Mouse (Mus musculus) liver, postnatal 0 days (tissue): Measurements from ENCODE around the gene Prr5l. TPM values are rescaled to one million over a fixed set of nuclear protein-coding genes. Genes with fewer than 3 reads are reported as not detected.
A peak's percentile ranks its signal among the peaks of the same experiment; 100 is the strongest.

Source experiments
- ATAC-seq: fragments of 200-750 bp; cut with Nextera tagmentation; 2 replicates; pipeline ENCODE4 v1.8.0; 2017; ENCODE audit warnings: mild to moderate bottlenecking, moderate library complexity
- DNase-seq: peaks from one replicate; pipeline ENCODE4 v3.0.0-alpha.2; 2016
- H3K27ac ChIP-seq: fragments of 300-500 bp; sonication (generic); 2 replicates; pipeline ENCODE4 v1.5.1; 2014; ENCODE audit warnings: antibody characterized with exemption, moderate library complexity, mild to moderate bottlenecking, low read depth
- H3K27me3 ChIP-seq: fragments of 300-500 bp; sonication (generic); 2 replicates; pipeline ENCODE4 v1.6.1; 2014; ENCODE audit warnings: low read length, control low read depth, mixed read lengths; ENCODE audit not compliant: insufficient read depth
- H3K36me3 ChIP-seq: fragments of 300-500 bp; sonication (generic); replicated peaks from 2 replicates; pipeline ENCODE4 v1.6.1; 2014; ENCODE audit warnings: mild to moderate bottlenecking, control low read depth, low read length, moderate library complexity, mixed read lengths; ENCODE audit not compliant: insufficient read depth
- H3K4me1 ChIP-seq: fragments of 300-500 bp; sonication (generic); 2 replicates; pipeline ENCODE4 v1.6.1; 2014; ENCODE audit warnings: antibody characterized with exemption, mild to moderate bottlenecking, control low read depth; ENCODE audit not compliant: insufficient read depth
- H3K4me2 ChIP-seq: fragments of 300-500 bp; sonication (generic); 2 replicates; pipeline ENCODE4 v1.6.1; 2014; ENCODE audit warnings: low read depth, mild to moderate bottlenecking, low read length, moderate library complexity, mixed read lengths
- H3K4me3 ChIP-seq: fragments of 300-500 bp; sonication (generic); 2 replicates; pipeline ENCODE4 v1.5.1; 2014; ENCODE audit warnings: low read depth, low read length
- H3K9ac ChIP-seq: fragments of 300-500 bp; sonication (generic); replicated peaks from 2 replicates; pipeline ENCODE4 v1.6.1; 2014; ENCODE audit warnings: mild to moderate bottlenecking, moderate library complexity
- H3K9me3 ChIP-seq: fragments of 300-500 bp; sonication (generic); 2 replicates; pipeline ENCODE4 v1.6.1; 2016; ENCODE audit warnings: mild to moderate bottlenecking, control low read depth, low read length, mixed read lengths
- CTCF ChIP-seq: sonication (generic); IDR thresholded peaks from 2 replicates; pipeline ENCODE4 v1.5.1; 2016; ENCODE audit warnings: antibody characterized with exemption, low read depth
- EP300 ChIP-seq: IDR thresholded peaks from 2 replicates; pipeline ENCODE4 v1.6.1; 2016; ENCODE audit warnings: antibody characterized with exemption, low read depth, mild to moderate bottlenecking
- WGBS: fragments of 180-500 bp; shearing (Covaris S2); extraction: QIAGEN DNeasy Blood & Tissue Kit; methylation state at CpG from one replicate; pipeline ENCODE4 v1.1.7; 2014; ENCODE audit not compliant: insufficient replicate concordance; 5-methylcytosine and 5-hydroxymethylcytosine counted together
- polyA plus RNA-seq: library from polyadenylated mRNA; unstranded; fragments of >200 nt; fragmentation: Nextera tagmentation; extraction: Ambion mirVana; gene quantifications from 2 replicates; pipeline ENCODE4 v1.2.1, GENCODE M21; 2015

Gene Prr5l
- polyA plus RNA-seq, 1 experiment from 2014 or later = 4.0 TPM

DNA sequence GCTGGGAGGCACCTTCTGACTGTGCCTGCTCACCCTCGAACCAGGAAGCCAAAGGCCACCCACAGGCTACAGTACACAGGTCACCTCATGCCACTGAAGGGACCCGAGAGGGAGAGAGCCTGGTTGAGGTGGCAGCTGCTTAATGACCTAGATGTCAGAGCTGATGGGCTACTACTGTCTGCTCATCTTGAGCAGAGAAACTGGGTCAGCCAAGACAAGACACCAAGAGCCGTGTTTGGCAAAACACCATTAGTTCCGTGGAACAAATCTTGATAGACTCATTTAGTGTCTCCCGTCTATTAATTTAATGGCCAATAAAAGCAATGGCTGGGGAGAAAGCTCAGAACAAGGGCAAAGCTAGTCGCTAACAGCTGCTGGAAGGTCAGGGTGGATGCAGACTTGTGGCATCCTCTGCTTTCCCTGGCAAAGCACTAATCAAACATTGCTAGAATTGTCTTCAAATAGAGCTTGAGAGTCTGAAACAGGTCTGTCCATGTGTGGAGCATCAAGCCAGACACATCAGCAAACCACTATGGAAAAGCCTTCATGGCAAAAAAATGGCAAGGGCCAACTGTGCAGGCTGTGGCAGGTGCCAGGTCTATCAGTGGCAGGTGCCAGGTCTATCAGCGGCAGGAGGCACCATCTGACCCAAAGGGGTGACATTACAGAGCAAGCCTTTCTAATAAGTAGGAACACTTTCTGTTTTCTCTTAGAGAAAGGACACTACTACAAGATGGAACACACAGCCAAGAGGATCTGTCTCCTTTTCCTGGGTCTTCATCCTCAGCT, 140.6 kb downstream of the Prr5l start:
- Histone ChIP-seq H3K4me3 (no peak overlapping the region), H3K4me2 (no peak overlapping the region), H3K9ac (no peak overlapping the region), H3K4me1 (no peaks in the 10 kb centered on the region), H3K9me3 (no peaks in the 10 kb centered on the region), H3K27ac (no peak overlapping the region), H3K27me3 (no peaks in the 10 kb centered on the region), H3K36me3 (no peaks in the 10 kb centered on the region)
- no peak for ATAC-seq
- WGBS = 77% methylated on average over 7 of the region's 7 CpGs
- no peak for TF ChIP-seq EP300
- no peak for TF ChIP-seq CTCF
- no peak for DNase-seq

DNA sequence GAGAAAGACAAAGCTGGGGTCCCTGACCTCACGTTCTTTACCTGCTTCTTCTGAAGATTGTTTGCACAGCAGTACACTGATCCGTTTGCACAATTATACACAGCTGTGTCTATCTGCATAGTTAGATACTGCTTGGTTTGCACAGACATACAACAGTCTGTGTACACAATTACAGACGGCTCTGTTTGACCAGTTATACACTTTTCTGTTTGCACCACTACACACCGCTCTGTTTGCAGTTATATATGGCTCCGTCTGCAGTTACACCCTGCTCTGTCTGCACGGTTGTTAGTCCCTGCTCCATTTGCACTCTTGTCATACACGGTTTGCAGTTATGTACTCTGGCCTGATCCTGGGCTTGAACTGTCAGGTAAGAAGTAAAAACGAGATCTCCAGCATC, 141.2 kb downstream of the Prr5l start:
- H3K9ac ChIP-seq = no peak overlapping the region
- no peak overlapping the region for H3K27ac ChIP-seq
- no peak overlapping the region for H3K4me2 ChIP-seq
- no peaks in the 10 kb centered on the region for H3K36me3 ChIP-seq
- ATAC-seq = no peak
- WGBS = 57% methylated on average over 8 of the region's 8 CpGs
- H3K4me3 ChIP-seq = no peak overlapping the region
- TF ChIP-seq EP300 (no peak), CTCF (no peak)
- no peaks in the 10 kb centered on the region for H3K4me1 ChIP-seq
- no peaks in the 10 kb centered on the region for H3K9me3 ChIP-seq
- no peaks in the 10 kb centered on the region for H3K27me3 ChIP-seq
- no peak for DNase-seq

DNA sequence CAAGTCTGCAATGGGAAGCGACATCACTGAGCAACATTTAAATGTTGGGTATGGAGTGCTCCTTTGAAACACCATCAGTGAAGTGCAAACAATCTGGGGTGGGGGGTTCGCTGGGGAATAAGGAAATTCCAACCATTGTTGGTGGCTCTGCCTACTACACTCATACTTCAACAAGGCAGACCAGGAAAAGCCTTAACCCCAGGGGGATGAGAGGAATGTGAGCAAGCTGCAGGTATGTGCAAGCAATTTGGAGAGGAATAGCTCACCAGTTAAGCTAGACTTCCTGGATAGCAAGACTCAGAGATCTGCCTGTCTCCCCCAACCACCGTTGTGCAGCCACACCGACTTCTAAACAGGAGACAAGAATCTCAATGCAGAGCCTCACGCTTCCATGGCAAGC, 142.9 kb downstream of the Prr5l start:
- no peak overlapping the region for H3K9ac ChIP-seq
- no peaks in the 10 kb centered on the region for H3K9me3 ChIP-seq
- no peaks in the 10 kb centered on the region for H3K4me1 ChIP-seq
- H3K4me2 ChIP-seq = no peak overlapping the region
- H3K27ac ChIP-seq = no peak overlapping the region
- no peaks in the 10 kb centered on the region for H3K27me3 ChIP-seq
- 63% methylated on average over 5 of the region's 5 CpGs for WGBS
- DNase-seq (no peak), ATAC-seq (no peak)
- no peak overlapping the region for H3K4me3 ChIP-seq
- TF ChIP-seq CTCF (no peak), EP300 (no peak)
- no peaks in the 10 kb centered on the region for H3K36me3 ChIP-seq

DNA sequence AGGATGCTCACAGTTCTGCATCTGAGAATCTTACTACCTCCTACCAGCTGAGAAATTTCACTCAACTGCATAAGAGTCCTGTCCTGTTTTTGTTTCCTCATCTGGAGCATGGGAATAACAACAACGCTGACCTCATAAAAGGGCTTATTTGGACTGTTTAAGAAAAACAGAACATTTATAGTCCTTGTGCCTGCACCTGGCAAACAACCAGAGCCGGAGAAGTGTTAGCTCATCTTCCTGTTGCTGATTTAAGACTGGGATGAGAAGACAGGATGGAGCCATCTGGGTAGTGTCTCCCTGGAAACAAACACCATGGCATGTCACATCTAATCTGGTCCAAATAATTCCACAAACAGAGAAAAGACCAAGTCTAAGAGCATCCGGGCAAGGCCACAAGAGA, 149.3 kb downstream of the Prr5l start:
- peak overlapping the region; percentile 54 for H3K4me2 ChIP-seq
- WGBS = 77% methylated on average over 3 of the region's 3 CpGs
- no peaks in the 10 kb centered on the region for H3K27me3 ChIP-seq
- no peak overlapping the region for H3K9ac ChIP-seq
- H3K4me1 ChIP-seq = peaks cover 18% of the 10 kb centered on the region
- H3K36me3 ChIP-seq = 0 out of 2 replicates have a peak, but pooled peaks cover 3% of the 10 kb centered on the region
- no peak overlapping the region for H3K4me3 ChIP-seq
- no peak overlapping the region for H3K27ac ChIP-seq
- TF ChIP-seq EP300 = no peak
- TF ChIP-seq CTCF = no peak
- DNase-seq (no peak), ATAC-seq (no peak)
- no peaks in the 10 kb centered on the region for H3K9me3 ChIP-seq

- 43% methylated on average over 10 of the region's 10 CpGs for WGBS
- H3K27me3 ChIP-seq = no peaks in the 10 kb centered on the region
- peak overlapping the region; percentile 48 for H3K27ac ChIP-seq
- DNase-seq (peak; percentile 41), ATAC-seq (peak; percentile 48)
- H3K9ac ChIP-seq = no peak overlapping the region
- peak overlapping the region; percentile 22; the same call in 1 of the 2 replicates for H3K4me3 ChIP-seq
- TF ChIP-seq EP300 (no peak), CTCF (no peak)
- H3K9me3 ChIP-seq = no peaks in the 10 kb centered on the region
- peak overlapping the region; percentile 54 for H3K4me2 ChIP-seq
- peaks cover 18% of the 10 kb centered on the region for H3K4me1 ChIP-seq
- 0 out of 2 replicates have a peak, but pooled peaks cover 3% of the 10 kb centered on the region for H3K36me3 ChIP-seq
Measured at GRCm38 (mm10) chr2:101732777-101733210, 150.0 kb downstream of the Prr5l start.

DNA sequence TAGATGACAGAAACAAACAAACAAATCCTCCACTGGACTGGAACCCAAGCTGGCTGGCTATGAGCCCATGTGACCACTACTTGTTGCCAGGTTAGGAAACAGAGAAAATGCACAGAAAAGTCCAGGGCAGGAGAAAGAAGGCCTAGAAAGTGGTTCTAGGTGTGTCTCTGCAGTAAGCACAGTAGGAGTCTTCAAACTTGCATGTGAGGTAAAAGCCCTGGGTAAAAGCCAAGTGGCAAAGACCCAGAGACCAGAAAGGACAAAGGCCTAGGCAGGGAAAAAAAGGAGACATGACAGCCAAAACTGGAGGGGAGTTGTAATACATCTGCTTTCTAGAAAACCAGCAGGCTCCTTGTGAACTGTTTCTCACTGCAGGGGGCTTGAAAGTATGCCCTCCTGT, 151.9 kb downstream of the Prr5l start:
- Histone ChIP-seq H3K9me3 (no peaks in the 10 kb centered on the region), H3K36me3 (0 out of 2 replicates have a peak, but pooled peaks cover 3% of the 10 kb centered on the region), H3K4me2 (no peak overlapping the region), H3K27me3 (no peaks in the 10 kb centered on the region), H3K27ac (no peak overlapping the region), H3K4me1 (peaks cover 24% of the 10 kb centered on the region), H3K4me3 (no peak overlapping the region), H3K9ac (no peak overlapping the region)
- TF ChIP-seq CTCF (no peak), EP300 (no peak)
- ATAC-seq (no peak), DNase-seq (no peak)
